Mouse (Mus musculus) stomach, postnatal 0 days (tissue): Measurements from ENCODE around the gene Il6st. TPM values are rescaled to one million over a fixed set of nuclear protein-coding genes. Genes with fewer than 3 reads are reported as not detected.

Source experiments
- ATAC-seq: fragments of 200-750 bp; cut with Nextera tagmentation; 2 replicates; pipeline ENCODE4 v1.8.0; 2017; ENCODE audit not compliant: low FRiP score, low TSS enrichment
- DNase-seq: peaks from one replicate; pipeline ENCODE4 v3.0.0-alpha.2; 2016; ENCODE audit warnings: low spot score
- H3K27ac ChIP-seq: fragments of 300-500 bp; sonication (generic); replicated peaks from 2 replicates; pipeline ENCODE4 v1.5.1; 2014; ENCODE audit warnings: mild to moderate bottlenecking, control low read depth
- H3K27me3 ChIP-seq: fragments of 300-500 bp; sonication (generic); 2 replicates; pipeline ENCODE4 v1.6.1; 2014; ENCODE audit warnings: low read length; ENCODE audit not compliant: control insufficient read depth, insufficient read depth
- H3K36me3 ChIP-seq: fragments of 300-500 bp; sonication (generic); 2 replicates; pipeline ENCODE4 v1.6.1; 2014; ENCODE audit warnings: low read length, mixed read lengths; ENCODE audit not compliant: control insufficient read depth, insufficient read depth
- H3K4me1 ChIP-seq: fragments of 300-500 bp; sonication (generic); replicated peaks from 2 replicates; pipeline ENCODE4 v1.6.1; 2014; ENCODE audit warnings: antibody characterized with exemption; ENCODE audit not compliant: control insufficient read depth, insufficient read depth
- H3K4me2 ChIP-seq: fragments of 300-500 bp; sonication (generic); replicated peaks from 2 replicates; pipeline ENCODE4 v1.6.1; 2014; ENCODE audit warnings: low read depth, mild to moderate bottlenecking, control low read depth, moderate library complexity
- H3K4me3 ChIP-seq: fragments of 300-500 bp; sonication (generic); 2 replicates; pipeline ENCODE4 v1.5.1; 2014; ENCODE audit warnings: low read depth, low read length, control low read depth
- H3K9ac ChIP-seq: fragments of 300-500 bp; sonication (generic); 2 replicates; pipeline ENCODE4 v1.6.1; 2014; ENCODE audit warnings: mild to moderate bottlenecking, low read length, control low read depth, mixed read lengths
- H3K9me3 ChIP-seq: fragments of 300-500 bp; sonication (generic); 2 replicates; pipeline ENCODE4 v1.6.1; 2016; ENCODE audit warnings: low read length; ENCODE audit not compliant: control insufficient read depth
- CTCF ChIP-seq: IDR thresholded peaks from 2 replicates; pipeline ENCODE4 v1.5.1; 2016; ENCODE audit warnings: antibody characterized with exemption, low read depth, mild to moderate bottlenecking, moderate library complexity
- EP300 ChIP-seq: optimal IDR thresholded peaks from 2 replicates; pipeline ENCODE3; 2016; ENCODE audit warnings: antibody characterized with exemption
- WGBS: fragments of 180-500 bp; shearing (Covaris S2); extraction: QIAGEN DNeasy Blood & Tissue Kit; methylation state at CpG from one replicate; pipeline ENCODE4 v1.1.7; 2014; 5-methylcytosine and 5-hydroxymethylcytosine counted together
- polyA plus RNA-seq: library from polyadenylated mRNA; unstranded; fragments of >200 nt; fragmentation: Nextera tagmentation; extraction: Ambion mirVana; gene quantifications from 2 replicates; pipeline ENCODE4 v1.2.1, GENCODE M21; 2015

The Il6st gene
- polyA plus RNA-seq, 1 experiment from 2014 or later: 25.8 TPM

GRCm38 (mm10) chr13:112556501-112556900 is 92.6 kb downstream of the Il6st start:
- WGBS: 55% methylated on average over 2 of the region's 2 CpGs
- H3K9ac ChIP-seq: no peak overlapping the region
- no peak overlapping the region for H3K4me2 ChIP-seq
- no peak for DNase-seq
- ATAC-seq: peak; percentile 40; the same call in 1 of the 2 replicates
- no peak overlapping the region for H3K4me3 ChIP-seq
- H3K27me3 ChIP-seq: no peaks in the 10 kb centered on the region
- no peak for TF ChIP-seq CTCF
- TF ChIP-seq EP300: no peak
- no peak overlapping the region for H3K27ac ChIP-seq
- H3K4me1 ChIP-seq: no peaks in the 10 kb centered on the region
- no peaks in the 10 kb centered on the region for H3K9me3 ChIP-seq
- H3K36me3 ChIP-seq: no peaks in the 10 kb centered on the region

Other genes starting within 250 kb of the Il6st start
- 0.08 and 0.33 TPM in 2 replicates for gene Ankrd55, start 175.6 kb upstream of the Il6st start, polyA plus RNA-seq
- 0.15 and 0.16 TPM in 2 replicates for gene Il31ra, start 130.3 kb downstream of the Il6st start, polyA plus RNA-seq
- gene Ddx4, start 188.4 kb downstream of the Il6st start, polyA plus RNA-seq: 0.04 and 0.08 TPM in 2 replicates
- gene Slc38a9, start 196.7 kb downstream of the Il6st start, polyA plus RNA-seq: 8.9 and 10.1 TPM in 2 replicates